Mouse (Mus musculus) left cerebral cortex, postnatal 10 days (tissue): ENCODE data around the gene Oaf. TPM values are rescaled to one million over a fixed set of nuclear protein-coding genes. Genes with fewer than 3 reads are reported as not detected.
A peak's percentile ranks its signal among the peaks of the same experiment; 100 is the strongest.

Source experiments
- DNase-seq, 2 experiments: peaks; one replicate each; pipeline ENCODE4 v3.0.0; 2021 to 2022; ENCODE audit warnings: low spot score in 2 of 2, mixed read lengths in 1 of 2; ENCODE audit errors: extremely low spot score in 1 of 2
- intact Hi-C: fragments of 180-260 bp; cut with DNase I; formaldehyde crosslinking; loops from one replicate; pipeline ENCODE4 v1.15.1; 2025
- total RNA-seq, 2 experiments: library from RNA; stranded (reverse); gene quantifications; 2 replicates each; pipeline ENCODE4 v1.2.3; 2021

Gene Oaf
- total RNA-seq: 1 to 10 TPM; 8.1 to 9.6 TPM

- intact Hi-C loops: no loop called here
- peak; percentile 59 to 92 for DNase-seq
These were observed at the start of gene Oaf for GRCm38 (mm10) chr9:43239712-43240593. Gene Oaf, minus strand, starts transcription at chr9:43239911.

- intact Hi-C loops: no loop called here
- DNase-seq: peak; percentile 36 to 72
These were observed 47.2 kb upstream of the Oaf start for GRCm38 (mm10) chr9:43286870-43287269.

GRCm38 (mm10) chr9:43285281-43285680, 45.6 kb upstream of the Oaf start:
- peak in 1 of 2 experiments; percentile 27 for DNase-seq
- intact Hi-C loops: no loop called here

- peak; percentile 72 to 87 for DNase-seq
- intact Hi-C loops: loop anchor here (1.0 to 5.0 kb wide), 2 partner anchors 63 to 142 kb away; no protein-coding TSS in a partner anchor
These were observed 44.6 kb upstream of the Oaf start for GRCm38 (mm10) chr9:43284284-43284683.

GRCm38 (mm10) chr9:43273735-43274134, 34.0 kb upstream of the Oaf start:
- no peak for DNase-seq
- intact Hi-C loops: no loop called here

- DNase-seq: no peak
- intact Hi-C loops: no loop called here
These were observed 32.2 kb upstream of the Oaf start for GRCm38 (mm10) chr9:43271761-43272518.

GRCm38 (mm10) chr9:43270723-43271252, 31.1 kb upstream of the Oaf start:
- DNase-seq: peak; percentile 27 to 70
- intact Hi-C loops: no loop called here

- intact Hi-C loops: no loop called here
- DNase-seq: peak; percentile 41 to 43
These were observed 29.5 kb upstream of the Oaf start for GRCm38 (mm10) chr9:43269166-43269565.

GRCm38 (mm10) chr9:43267357-43267756, 27.6 kb upstream of the Oaf start:
- DNase-seq: no peak
- intact Hi-C loops: no loop called here

GRCm38 (mm10) chr9:43265194-43265593, 25.5 kb upstream of the Oaf start:
- intact Hi-C loops: no loop called here
- no peak for DNase-seq

GRCm38 (mm10) chr9:43263946-43264451, 24.3 kb upstream of the Oaf start:
- intact Hi-C loops: no loop called here
- peak in 1 of 2 experiments; percentile 57 for DNase-seq

- DNase-seq: peak in 1 of 2 experiments; percentile 49
- intact Hi-C loops: no loop called here
These were observed 23.3 kb upstream of the Oaf start for GRCm38 (mm10) chr9:43262811-43263550.

GRCm38 (mm10) chr9:43262390-43262789, 22.7 kb upstream of the Oaf start:
- intact Hi-C loops: no loop called here
- DNase-seq: no peak

GRCm38 (mm10) chr9:43261941-43262340, 22.2 kb upstream of the Oaf start:
- intact Hi-C loops: no loop called here
- no peak for DNase-seq

- intact Hi-C loops: no loop called here
- no peak for DNase-seq
These were observed 21.6 kb upstream of the Oaf start for GRCm38 (mm10) chr9:43261124-43261907.

- DNase-seq: no peak
- intact Hi-C loops: no loop called here
These were observed 20.9 kb upstream of the Oaf start for GRCm38 (mm10) chr9:43260661-43261060.

GRCm38 (mm10) chr9:43253271-43253681, 13.6 kb upstream of the Oaf start:
- intact Hi-C loops: no loop called here

GRCm38 (mm10) chr9:43252790-43253189, 13.1 kb upstream of the Oaf start:
- intact Hi-C loops: no loop called here
- no peak for DNase-seq

More at GRCm38 (mm10) chr9:43253271-43253681, 13.6 kb upstream of the Oaf start:
- peak in 1 of 2 experiments; percentile 75 for DNase-seq
